13 mouse cellular contexts compared by ENCODE assay signal in genomic region chr1:149546076-149546475, GRCm38 (mm10).
"Had no signal": no experiment of that assay in that cellular context is flagged by ENCODE, and none has a peak within 500 bp of the region (broad histone marks: within the 10 kb centered on the region; RNA-seq: fewer than 3 reads in every experiment).

No protein-coding gene starts in this region.

- H3K36me3 ChIP-seq: limb, embryonic 12.5 days; liver, embryonic 13.5 days; lung, embryonic 15.5 days; midbrain, embryonic 15.5 days; neural tube, embryonic 13.5 days had no signal

- ATAC-seq: liver, postnatal 0 days; midbrain, embryonic 15.5 days had no signal

- H3K4me3 ChIP-seq: limb, embryonic 12.5 days; liver, embryonic 13.5 days; lung, embryonic 15.5 days; megakaryocyte, embryonic 14.5 days; midbrain, embryonic 15.5 days; neural tube, embryonic 13.5 days had no signal

- H3K9ac ChIP-seq: limb, embryonic 12.5 days; liver, embryonic 13.5 days; liver, postnatal 0 days; lung, embryonic 15.5 days; midbrain, embryonic 15.5 days; neural tube, embryonic 13.5 days had no signal

- H3K9me3 ChIP-seq: limb, embryonic 12.5 days; liver, embryonic 13.5 days; lung, embryonic 15.5 days; midbrain, embryonic 15.5 days; neural tube, embryonic 13.5 days had no signal

- H3K27me3 ChIP-seq: limb, embryonic 12.5 days; liver, embryonic 13.5 days; lung, embryonic 15.5 days; megakaryocyte, embryonic 14.5 days; midbrain, embryonic 15.5 days; neural tube, embryonic 13.5 days had no signal

- H3K4me2 ChIP-seq: limb, embryonic 12.5 days; liver, embryonic 13.5 days; lung, embryonic 15.5 days; midbrain, embryonic 15.5 days; neural tube, embryonic 13.5 days had no signal

- H3K27ac ChIP-seq: limb, embryonic 12.5 days; liver, embryonic 13.5 days; lung, embryonic 15.5 days; macrophage; midbrain, embryonic 15.5 days; neural tube, embryonic 13.5 days; stomach, postnatal 0 days had no signal

- H3K4me1 ChIP-seq: limb, embryonic 12.5 days; liver, embryonic 13.5 days; lung, embryonic 15.5 days; megakaryocyte, embryonic 14.5 days; midbrain, embryonic 15.5 days; neural tube, embryonic 13.5 days had no signal

- DNase-seq: kidney, postnatal 25 days; liver; liver, embryonic 13.5 days; liver, postnatal 0 days; lung, postnatal 14 days; thymus, postnatal 4 days had no signal
